Mouse (Mus musculus) megakaryocyte progenitor cell, adult 5-6 weeks (primary cell): ENCODE results near the gene Zfp282. TPM values are rescaled to one million over a fixed set of nuclear protein-coding genes. Genes with fewer than 3 reads are reported as not detected.

Experiments
- ATAC-seq: replicated peaks from 2 replicates; pipeline ENCODE4 v1.8.0; 2016; ENCODE audit warnings: mild to moderate bottlenecking, moderate TSS enrichment, inconsistent platforms; ENCODE audit not compliant: poor library complexity
- total RNA-seq, 2 experiments: library from RNA; stranded (forward) in 1 of 2; stranded (reverse) in 1 of 2; fragments of 157-497, 149-512 nt in 1 of 2; fragments of 200-1000 nt in 1 of 2; gene quantifications; 2 replicates each; pipeline versions ENCODE4 v1.2.3 to v1.2.4; 2015 to 2017

Zfp282 gene
- total RNA-seq, 2 experiments from 2014 or later = 7.6 to 12.2 TPM

GRCm38 (mm10) chr6:47888812-47889383, 11.9 kb downstream of the Zfp282 start:
- peak; percentile 26; the same call in 1 of the 2 replicates for ATAC-seq

GRCm38 (mm10) chr6:47899416-47899815, 22.4 kb downstream of the Zfp282 start:
- no peak for ATAC-seq

- no peak for ATAC-seq
Measured at GRCm38 (mm10) chr6:47903587-47903986, 26.6 kb downstream of the Zfp282 start.

- no peak for ATAC-seq
Measured at GRCm38 (mm10) chr6:47904361-47904760, 27.4 kb downstream of the Zfp282 start.

GRCm38 (mm10) chr6:47904917-47905695, 28.1 kb downstream of the Zfp282 start:
- no peak for ATAC-seq

- ATAC-seq = no peak
Measured at GRCm38 (mm10) chr6:47906326-47906725, 29.3 kb downstream of the Zfp282 start.

GRCm38 (mm10) chr6:47909007-47909406, 32.0 kb downstream of the Zfp282 start:
- no peak for ATAC-seq

- 0 out of 2 replicates have a peak, but pooled peaks have one; percentile 26 for ATAC-seq
Measured at GRCm38 (mm10) chr6:47911650-47912049, 34.6 kb downstream of the Zfp282 start.

- no peak for ATAC-seq
Measured at GRCm38 (mm10) chr6:47912991-47913390, 36.0 kb downstream of the Zfp282 start.

- no peak for ATAC-seq
Measured at GRCm38 (mm10) chr6:47917051-47917450, 40.0 kb downstream of the Zfp282 start.

GRCm38 (mm10) chr6:47918768-47919274, 41.8 kb downstream of the Zfp282 start:
- no peak for ATAC-seq

GRCm38 (mm10) chr6:47919646-47920446, 42.8 kb downstream of the Zfp282 start:
- ATAC-seq = peak; percentile 7; the same call in 1 of the 2 replicates

GRCm38 (mm10) chr6:47920447-47921340, 43.7 kb downstream of the Zfp282 start, which contains the start of gene Zfp212:
Gene Zfp212, plus strand, starts transcription at chr6:47920476.
- peak; percentile 92 for ATAC-seq

- peak; percentile 38 for ATAC-seq
Measured at GRCm38 (mm10) chr6:47942461-47942860, 65.5 kb downstream of the Zfp282 start.

GRCm38 (mm10) chr6:47943021-47943691, 66.2 kb downstream of the Zfp282 start:
- peak; percentile 97 for ATAC-seq

GRCm38 (mm10) chr6:47943721-47944120, 66.7 kb downstream of the Zfp282 start:
- no peak for ATAC-seq

- no peak for ATAC-seq
Measured at GRCm38 (mm10) chr6:47947388-47947787, 70.4 kb downstream of the Zfp282 start.

- peak; percentile 98 for ATAC-seq
Measured at GRCm38 (mm10) chr6:47953191-47953726, 76.3 kb downstream of the Zfp282 start, which contains the start of gene Zfp956. Gene Zfp956, plus strand, starts transcription at chr6:47953390.

GRCm38 (mm10) chr6:47954425-47954824, 77.4 kb downstream of the Zfp282 start:
- no peak for ATAC-seq
